Mouse (Mus musculus) neural tube, embryonic 10.5 days (tissue): Measurements from ENCODE around the gene Abhd2.

Source experiments
- DNase-seq: peaks from one replicate; pipeline ENCODE4 v3.0.0-alpha.2; 2017; ENCODE audit warnings: low spot score; ENCODE audit errors: extremely low spot score

The Abhd2 gene

DNA sequence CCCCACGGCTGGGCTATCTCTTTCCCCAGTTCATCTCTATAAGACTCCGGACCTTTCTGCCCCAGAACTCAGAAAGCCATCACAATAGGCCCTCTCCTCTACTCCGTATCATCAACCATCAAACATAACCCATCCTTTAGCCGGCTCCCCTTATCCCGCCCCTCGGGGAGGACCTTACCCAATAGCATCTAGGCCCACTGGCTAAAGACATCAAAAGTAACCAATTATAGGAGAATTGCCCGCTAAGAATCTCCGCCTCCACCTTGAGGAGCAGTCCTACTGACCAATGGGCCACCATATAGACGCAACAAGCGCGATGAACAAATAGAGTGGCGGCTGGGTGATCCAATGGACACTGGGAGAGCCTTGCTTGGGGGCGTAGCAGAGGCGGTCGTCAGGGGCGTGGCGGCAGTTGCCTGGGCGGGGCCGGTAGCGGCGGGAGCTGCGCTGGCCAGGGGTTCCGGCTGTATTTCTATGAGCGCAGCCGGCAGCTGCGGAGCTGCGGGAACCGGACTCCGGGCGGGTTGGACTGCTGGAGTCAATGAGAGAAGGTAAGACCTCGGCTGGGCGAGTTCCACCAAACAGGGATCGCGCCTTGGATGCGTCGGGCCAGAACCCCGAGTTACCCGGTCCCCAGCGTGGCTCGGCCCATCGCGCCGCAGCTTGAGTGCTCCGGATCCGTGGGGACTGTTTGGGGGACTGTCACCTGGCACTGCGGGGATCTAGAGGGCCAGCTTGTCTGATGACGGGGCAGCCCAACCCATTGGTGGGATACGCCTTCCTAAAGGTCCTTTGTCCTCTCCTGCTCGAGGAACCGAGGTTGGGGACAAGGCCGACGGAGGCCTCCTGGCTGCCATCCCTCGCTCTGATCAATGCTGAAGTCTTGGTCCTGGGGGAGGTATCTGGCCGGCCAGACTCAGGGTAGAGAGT is at the start of gene Abhd2:
Gene Abhd2 (plus strand): TSS at position 411 of the 930 bp plus-strand sequence.
- peak; percentile 99 for DNase-seq

DNA sequence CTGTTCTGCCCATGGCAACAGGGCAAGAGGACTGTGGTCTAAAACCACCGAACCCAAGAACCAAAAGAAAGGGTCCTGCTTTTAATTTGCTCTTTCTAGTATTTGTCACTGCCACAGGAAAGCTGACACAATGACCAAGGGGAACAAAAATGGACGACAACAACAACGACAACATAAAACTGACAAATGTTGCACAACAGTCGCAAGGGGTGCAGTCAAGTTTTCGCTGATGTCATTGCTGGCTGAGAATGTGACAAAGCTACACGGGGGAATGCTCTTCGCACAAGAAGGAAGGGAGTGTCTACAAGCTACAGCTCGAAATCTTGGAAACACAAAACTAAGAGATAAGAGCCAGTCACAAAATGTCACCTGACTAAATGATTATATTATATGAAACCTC is 47.5 kb upstream of the Abhd2 start:
- DNase-seq: no peak

DNA sequence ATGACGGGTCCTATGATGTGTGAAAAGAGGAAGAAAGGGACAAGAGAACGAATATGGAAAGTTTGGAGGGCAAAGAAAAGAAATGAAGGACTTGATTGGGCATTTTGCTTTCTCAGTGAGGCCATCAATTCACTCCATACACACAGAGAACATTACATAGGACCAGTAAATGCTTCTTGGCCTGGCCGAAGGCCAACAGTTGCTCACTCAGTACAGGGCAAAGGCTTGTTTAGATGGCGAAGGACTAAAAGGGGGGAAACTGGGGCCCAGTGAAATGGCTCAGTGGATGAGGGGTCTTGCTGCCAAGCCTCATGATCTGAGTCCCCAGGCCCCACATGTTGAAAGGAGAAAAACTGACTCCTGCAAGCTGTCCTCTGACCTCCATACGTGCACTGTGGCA is 46.8 kb upstream of the Abhd2 start:
- no peak for DNase-seq

DNA sequence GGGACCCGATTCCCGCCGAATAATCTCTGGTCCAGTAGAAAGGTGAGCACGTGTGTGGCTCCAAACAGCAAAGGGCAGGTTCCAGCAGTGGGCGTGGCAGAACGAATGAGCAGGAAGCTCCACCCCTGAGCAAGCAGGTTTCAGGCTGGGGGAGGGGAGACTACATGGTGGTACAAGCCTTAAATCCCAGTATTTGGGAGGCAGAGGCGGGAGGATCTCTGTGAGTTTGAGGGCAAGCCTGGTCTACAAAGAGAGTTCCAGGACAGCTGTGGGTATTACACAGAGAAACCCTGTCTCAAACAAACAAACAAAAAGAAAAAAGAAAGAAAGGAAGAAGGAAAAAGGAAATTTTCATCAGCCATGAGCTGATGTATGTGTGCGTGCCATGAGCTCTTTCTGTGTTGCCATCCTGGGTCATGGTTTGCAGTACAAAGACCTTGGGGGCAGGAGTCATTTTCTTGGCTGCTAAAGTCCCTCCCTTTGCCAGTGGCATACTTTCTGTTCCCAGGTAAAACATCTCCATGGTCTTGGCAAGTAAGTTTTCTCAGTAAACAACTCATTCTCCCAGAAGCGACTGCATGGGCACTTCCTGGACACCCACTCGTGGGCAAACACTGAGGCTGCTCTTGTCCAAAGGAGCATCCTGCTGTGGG is 46.0 kb upstream of the Abhd2 start:
- DNase-seq: no peak

DNA sequence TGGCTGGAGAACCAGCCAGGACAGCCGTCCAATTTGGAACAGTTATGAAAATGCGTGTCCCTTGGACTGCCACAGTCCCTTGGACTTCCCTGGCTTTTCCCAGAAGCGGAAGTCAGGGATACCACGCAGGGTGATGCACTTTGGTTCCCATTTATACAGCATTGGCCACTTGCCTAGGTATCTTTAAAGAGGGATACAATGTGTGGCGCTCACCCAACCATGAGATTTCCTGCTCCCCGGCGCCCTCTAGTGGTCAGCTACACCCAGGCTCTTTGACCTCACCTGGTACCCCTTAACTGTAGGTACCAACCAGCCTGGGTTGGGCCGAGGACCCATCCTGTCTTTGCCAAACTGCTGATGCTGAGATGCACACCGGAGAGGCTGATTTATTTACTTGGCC is 44.5 kb upstream of the Abhd2 start:
- peak; percentile 85 for DNase-seq

DNA sequence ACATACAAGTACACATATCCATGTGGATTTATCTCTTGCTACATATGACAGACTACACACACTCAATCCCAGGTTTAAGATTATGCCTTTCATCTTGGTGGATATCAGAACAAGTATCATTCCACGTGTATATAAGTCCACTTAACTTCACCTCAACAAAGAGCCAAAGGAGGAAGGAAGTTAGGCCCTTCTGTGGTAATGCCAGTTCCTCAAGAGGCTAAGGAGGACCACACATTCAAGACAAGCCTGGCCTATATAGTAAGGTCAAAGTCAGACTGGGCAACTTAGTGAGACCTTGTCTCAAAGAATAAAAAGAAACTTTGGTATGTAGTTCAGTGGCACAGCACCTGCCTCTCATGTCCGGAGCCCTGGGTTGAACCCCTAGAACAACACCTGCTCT is 41.4 kb upstream of the Abhd2 start:
- DNase-seq: no peak

DNA sequence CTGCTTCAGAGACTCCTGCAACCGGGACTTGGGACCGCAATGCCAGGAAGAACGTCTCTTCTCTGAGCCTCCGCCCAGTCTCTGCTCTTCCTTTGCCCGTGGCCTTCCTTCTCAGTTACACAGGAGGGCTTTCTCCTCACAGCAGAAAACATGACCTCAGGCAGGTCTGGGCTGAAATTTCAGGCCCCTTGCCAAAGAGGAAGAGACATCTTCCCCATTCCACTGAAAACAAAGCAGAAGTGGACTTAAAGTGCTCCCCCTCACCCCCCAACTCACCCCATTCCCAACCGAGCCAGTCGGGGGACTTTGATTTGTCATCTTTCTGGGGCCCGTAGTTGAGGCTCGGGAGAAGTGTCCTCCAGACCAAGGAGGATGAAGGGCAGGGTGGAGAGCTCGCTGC is 41.0 kb upstream of the Abhd2 start:
- DNase-seq: no peak

DNA sequence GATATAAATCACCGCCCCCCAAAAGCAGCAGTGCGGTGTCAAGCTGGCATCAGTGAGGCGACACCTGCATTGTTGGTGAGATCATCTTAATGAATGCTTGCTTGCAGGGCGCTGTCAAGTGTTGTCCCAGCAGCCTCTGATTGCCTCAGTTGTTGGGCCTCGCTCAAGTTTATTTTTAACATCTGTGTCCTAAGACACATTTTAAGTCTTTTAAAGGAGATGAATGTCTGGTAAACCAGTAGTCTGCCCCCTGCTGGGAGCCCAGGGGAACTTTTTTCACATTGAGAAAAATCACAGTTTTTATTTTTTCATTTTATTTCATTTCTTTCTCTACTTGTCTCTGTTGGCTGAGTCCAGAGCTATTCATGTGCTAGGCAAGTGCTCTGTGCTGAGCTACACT is 34.3 kb upstream of the Abhd2 start:
- DNase-seq: peak; percentile 18

DNA sequence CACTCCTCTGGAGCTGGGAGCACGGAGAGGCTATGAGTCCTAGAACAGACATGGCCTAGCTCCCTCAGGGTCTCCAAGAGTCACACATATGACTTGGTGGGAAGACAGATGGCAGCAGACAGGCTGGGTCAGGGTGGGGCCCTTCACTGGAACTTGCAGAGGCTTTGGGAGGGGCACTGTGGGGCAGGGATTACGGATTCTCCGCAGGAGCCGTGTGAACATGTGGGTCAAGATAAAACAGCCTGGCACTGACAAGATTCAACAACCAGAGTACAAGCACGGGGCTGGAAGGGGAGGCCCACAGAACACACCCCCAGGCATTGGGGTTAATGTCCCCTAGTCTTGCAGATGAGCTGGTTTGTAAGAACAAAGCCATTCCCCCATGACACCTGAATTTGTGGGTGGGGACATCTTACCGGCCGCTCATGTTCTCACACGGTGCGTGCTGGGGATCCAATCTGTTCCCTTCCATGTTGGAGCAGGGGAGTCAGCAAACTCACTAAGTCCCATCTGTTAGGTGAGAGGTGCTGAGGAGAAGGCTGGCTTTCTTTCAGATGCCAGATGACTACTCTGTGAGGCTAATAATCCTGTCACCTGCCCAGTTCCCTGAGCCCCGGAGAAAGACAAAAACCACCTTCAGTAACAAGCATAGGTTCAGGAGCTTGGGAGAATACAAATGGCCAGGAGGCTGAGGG is 30.9 kb upstream of the Abhd2 start:
- DNase-seq: no peak

DNA sequence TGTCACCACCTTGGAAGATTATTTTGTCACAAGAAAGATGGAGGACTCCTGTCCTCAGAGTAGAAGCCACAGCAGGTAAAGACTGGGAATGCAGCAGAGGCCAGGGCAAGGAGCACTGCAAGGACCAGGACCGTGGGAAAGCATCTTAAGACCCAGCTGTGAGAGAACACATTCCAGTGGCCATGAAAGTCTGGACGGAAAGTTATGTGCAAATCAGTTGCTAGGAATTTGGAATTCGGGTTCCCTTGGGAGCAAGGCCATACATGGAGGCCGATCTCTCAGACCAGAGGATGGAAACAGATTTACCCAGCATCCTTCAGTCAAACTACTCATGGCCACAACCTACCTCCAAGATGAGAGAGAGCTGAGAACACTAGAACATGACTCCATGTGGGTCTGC is 29.8 kb upstream of the Abhd2 start:
- no peak for DNase-seq

DNA sequence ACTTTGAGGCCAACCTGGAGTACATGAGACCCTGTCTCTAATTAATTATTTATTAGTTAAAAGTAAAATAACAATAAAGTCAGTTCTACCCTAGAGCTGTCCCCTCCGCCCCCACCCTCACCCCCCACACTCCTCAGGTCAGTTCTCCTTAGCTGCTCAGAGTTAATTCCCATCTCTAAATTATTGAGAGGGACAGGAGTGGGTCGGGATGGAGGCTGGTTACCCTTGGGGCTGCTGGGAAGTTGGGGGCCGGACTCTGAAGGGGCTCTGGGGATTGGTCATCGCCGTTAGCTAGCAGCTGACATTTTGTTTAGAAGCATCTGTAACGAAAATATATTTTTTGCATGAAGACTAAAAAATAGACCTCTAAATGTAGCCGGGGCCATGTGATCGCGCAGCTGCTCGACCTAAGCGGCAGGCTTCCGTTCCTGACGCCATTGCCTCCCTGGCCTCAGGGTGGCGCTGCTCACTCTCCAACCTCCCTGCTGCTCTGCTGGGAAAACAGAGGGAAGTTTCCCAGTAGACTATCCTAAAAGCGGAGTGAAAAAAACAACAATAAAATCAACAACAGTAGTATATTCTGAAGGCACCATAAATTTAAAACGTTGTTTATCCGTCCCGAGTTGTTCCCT is 26.8 kb upstream of the Abhd2 start:
- peak; percentile 72 for DNase-seq

DNA sequence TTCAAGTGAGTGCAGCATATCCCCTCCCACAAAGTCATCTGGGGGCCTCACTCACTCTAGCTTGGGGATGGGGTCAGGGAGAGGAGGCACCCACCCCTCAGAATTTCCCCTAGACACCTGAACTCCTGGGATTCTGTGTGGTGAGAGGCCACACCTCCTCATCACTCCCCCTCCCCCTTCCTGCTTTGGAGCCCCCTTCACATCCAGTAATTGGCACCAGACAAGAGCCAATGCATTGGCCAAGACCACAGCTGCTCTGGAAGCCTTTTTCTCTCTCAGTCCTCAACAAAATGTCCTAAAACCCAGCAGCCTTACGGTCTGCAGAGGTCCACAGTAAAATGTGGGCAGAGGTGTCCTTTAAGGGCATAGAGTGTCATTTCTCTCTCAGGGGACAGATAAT is 25.6 kb upstream of the Abhd2 start:
- no peak for DNase-seq

DNA sequence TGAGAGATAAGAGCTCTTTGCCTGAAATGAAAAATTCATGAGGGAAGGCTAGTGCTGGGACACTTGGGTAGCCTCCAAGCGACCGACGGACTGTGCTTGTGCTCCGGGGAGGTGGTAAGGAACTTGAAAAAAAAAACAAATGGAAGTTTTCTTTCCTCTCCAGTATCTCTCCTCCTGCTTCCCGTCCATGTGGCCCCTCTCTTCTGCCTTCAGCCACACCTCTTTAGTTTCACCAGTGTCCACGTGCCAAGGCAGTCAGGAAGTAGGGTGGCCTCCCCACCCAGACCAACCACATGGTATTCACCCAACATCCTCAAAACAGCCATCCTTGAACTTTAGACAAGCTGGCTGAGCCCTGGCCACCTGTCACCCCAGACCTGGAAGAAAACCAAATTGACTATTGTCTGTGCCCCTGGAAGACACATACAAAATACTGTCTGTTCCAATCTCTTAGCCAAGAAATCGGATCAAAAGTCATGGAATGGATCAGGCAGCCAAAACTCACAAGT is 25.1 kb upstream of the Abhd2 start:
- DNase-seq: no peak

DNA sequence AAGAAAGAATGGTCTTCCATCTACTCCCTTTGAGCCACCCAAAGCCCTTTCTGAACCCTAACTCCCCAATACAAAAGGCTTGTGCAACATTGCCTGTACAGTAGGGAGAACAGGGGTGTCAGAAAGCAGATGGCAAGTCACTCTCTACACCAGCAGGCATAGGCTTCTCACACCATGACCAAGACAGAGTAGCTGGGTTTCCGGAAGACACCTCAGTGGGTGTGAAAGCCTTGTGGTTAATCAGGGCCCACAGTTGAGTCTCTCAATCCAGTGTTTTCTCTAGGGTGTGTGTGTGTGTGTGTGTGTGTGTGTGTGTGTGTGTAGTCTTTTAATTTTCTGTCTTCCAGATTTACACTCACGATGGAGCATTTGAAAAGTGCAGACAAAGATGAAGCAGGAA is 23.4 kb upstream of the Abhd2 start:
- DNase-seq: no peak

DNA sequence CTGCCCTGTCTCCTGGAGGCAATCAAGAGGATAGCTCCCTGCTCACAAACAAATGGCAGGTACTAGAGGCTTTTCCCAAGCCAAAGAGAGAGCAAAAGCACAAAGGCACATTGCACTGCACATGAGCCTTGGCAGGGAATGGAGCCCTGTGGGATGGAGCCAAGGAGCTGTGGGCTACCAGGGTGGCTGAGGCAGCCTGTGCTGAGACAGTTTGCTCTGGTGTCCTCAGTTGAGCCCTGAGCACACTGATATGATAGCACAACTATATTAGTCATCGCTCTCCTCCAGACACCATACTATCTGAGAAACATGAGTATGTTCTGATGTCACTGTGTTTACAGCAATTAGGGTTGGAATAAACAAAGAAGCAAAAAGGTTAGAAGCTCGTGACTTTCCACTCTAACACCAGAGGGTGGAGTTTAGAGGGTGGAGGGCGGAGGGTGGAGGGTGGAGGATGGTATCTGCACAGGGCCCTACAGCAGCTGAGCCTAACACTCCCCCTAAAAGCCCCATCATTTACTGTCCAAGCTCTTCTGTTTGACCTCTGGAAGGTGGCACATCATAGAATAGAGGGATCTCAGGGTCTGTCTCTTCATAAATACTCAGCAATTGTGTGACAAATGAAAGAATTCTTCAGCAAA is 18.6 kb upstream of the Abhd2 start:
- no peak for DNase-seq

DNA sequence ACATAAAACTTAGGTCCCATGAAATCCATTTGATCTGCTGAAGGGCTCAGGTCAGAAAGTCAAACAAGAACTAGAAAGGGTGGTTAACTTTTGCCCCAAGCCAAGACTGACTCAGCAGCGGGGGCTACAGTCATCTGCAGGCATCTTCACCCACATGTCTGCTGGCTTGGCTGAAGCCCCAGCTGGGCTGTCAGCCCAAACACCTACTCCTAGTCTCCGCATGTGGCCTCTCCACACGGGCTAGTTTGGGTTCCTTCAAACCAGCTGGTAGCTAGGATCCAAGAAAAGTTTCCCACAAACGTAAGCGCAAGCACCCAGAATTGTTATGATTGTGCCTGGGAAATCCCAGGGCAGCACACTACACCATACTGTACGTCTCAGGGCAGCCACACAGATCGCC is 17.6 kb upstream of the Abhd2 start:
- no peak for DNase-seq

DNA sequence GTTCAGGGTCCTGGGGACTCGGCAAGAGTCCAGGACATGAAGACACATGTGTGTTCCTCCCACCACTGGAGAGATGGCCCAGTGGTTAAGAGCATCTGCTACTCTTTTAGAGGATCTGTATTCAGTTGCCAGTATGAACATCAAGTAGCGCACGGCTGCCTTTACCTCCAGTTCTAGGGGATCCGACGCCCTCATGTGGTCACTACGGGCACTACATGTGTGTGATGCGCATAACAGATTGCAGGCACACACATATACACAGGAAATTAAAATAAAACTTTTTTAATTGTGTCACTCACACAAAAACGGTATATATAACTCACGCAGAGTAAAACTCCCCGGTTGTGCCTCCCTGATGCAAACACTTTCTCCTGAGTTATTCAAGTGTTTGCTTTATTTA is 17.2 kb upstream of the Abhd2 start:
- DNase-seq: no peak

DNA sequence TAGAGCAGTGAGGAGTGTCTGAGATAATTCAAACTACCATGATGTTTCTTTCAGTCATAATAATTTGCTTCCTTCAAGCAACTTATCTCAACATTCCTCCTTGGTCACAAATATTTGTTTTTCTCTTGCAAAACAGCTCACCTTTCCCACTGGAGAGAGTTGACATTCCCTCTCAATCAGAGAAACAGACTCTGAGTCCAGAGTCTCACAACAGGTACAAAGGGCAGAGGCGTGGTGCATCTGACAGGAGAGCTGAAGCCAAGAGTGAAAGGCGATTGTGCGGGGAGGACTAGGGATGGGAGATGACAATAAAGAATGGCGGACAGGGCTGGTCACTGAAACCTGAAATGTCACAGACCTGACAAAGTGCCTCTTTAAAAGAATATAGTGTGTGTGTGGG is 16.3 kb upstream of the Abhd2 start:
- DNase-seq: no peak

DNA sequence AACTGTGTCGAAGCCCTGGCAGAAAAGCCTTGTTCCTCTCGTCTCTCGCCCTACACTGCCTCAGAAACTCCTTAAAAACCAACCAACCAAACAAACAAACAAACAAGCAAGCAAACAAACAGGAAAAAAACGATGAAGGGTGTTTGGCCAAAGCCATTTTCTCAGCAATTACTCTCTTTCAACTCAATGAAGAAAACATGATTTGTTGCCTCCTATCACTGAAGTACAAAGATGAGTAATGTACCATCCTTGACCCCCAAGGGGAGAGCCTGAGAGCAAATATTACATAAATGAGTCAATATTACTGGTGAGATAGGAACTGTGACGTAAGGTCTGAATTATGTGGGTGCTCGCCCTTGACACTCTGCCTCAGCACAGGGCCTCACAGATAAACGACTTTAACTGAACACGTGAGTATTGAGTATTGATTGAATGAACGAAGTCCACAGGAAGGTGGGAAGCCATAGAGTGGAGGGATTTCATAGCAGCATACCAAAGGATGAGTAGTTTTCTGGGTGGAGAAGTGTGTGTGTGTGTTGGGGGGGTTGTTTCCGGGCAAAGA is 13.9 kb upstream of the Abhd2 start:
- DNase-seq: no peak

DNA sequence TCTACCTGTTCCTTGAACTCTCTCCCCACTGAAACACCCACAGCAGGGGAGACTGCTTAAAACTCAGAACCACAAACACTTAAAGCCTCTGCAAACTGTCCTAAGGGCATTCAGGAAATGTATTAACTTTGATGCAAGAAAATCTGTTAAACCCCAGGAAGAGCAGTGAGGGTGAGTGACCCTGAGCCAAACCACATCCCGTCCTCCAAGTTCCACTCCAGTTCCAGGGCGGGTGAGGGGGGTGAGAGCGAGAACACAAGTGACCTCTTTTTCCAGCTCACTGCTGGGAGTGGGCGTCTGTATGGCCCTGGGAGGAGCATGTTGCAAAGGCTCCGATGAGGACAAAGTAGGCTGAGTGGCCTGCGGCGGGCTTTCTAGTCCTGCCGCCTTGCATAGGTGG is 10.5 kb upstream of the Abhd2 start:
- DNase-seq: no peak

DNA sequence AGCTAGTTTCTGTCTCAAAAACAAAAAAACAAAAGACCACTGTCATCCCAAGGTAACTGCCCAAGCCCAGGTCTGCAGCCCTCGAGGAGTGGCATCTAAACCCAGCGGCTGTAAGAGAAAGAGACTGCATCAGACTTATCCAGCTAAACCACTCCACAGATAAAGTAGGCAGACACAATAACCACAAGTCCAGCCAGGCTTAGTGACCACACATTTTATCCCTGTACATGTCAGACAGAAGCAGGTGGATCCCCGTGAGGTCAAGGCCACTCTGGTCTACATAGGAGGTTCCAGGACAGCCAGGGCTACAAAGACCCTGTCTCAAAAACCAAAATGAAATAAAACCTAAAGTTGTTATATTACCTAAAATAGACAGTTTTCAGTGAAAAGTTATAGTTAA is 9.2 kb upstream of the Abhd2 start:
- DNase-seq: no peak
